Mouse (Mus musculus) heart, postnatal 0 days (tissue): Measurements from ENCODE around the gene Ctdnep1.

Experiments
- CTCF ChIP-seq: IDR thresholded peaks from 2 replicates; pipeline ENCODE4 v1.5.1; 2016; ENCODE audit warnings: antibody characterized with exemption, control low read depth, low read depth
- EP300 ChIP-seq: IDR thresholded peaks from 2 replicates; pipeline ENCODE4 v1.6.1; 2016; ENCODE audit warnings: antibody characterized with exemption, low read depth

- TF ChIP-seq CTCF (no peak), EP300 (no peak)
These were observed 50.3 kb downstream of the Ctdnep1 start for GRCm38 (mm10) chr11:70031321-70031670.
